In the genomic region with DNA sequence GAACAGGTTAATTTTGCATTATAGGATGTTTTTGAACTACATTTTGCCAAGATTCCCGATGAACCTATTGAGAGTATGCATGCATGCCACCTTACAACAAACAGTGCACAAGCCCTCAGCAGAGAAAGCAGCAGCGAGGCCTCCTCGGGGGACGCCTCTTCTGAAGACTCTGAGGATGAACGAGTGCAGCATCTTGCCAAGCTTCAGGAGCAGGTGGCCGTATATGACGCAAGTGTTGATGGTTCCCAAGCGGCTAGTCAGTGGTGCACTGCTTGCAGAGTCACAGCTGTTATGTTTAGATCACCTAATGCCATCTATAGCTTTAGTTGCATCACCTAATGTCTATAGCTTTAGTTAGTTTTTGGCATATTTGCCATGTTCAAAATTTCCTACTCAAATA, we compare ENCODE assay signal across 15 mouse cellular contexts. TPM values are rescaled to one million over a fixed set of nuclear protein-coding genes. Genes with fewer than 3 reads are reported as not detected.
"Had no signal": no experiment of that assay in that cellular context is flagged by ENCODE, and none has a peak within 500 bp of the region (broad histone marks: within the 10 kb centered on the region; RNA-seq: fewer than 3 reads in every experiment).

No protein-coding gene starts in this region.

- H3K27ac ChIP-seq: layer of hippocampus, adult 2 months; limb, embryonic 13.5 days; liver, embryonic 14.5 days; midbrain, embryonic 12.5 days; stomach, postnatal 0 days had no signal

- DNase-seq: kidney, adult 11 months; kidney, adult 9 months; kidney, postnatal 10 days; kidney, postnatal 4 days; left cerebral cortex, postnatal 4 days; lung, adult 18-20 months; right cerebral cortex, postnatal 14 days had no signal

- H3K9me3 ChIP-seq: limb, embryonic 13.5 days; midbrain, embryonic 12.5 days had no signal

- H3K4me1 ChIP-seq: midbrain, embryonic 12.5 days had no signal

- H3K27me3 ChIP-seq: limb, embryonic 13.5 days; midbrain, embryonic 12.5 days had no signal

- H3K36me3 ChIP-seq: limb, embryonic 13.5 days; midbrain, embryonic 12.5 days had no signal

- H3K4me2 ChIP-seq: limb, embryonic 13.5 days; midbrain, embryonic 12.5 days had no signal

- ATAC-seq: midbrain, embryonic 16.5 days had no signal

- H3K4me3 ChIP-seq: layer of hippocampus, adult 2 months; limb, embryonic 13.5 days; midbrain, embryonic 12.5 days had no signal

- H3K9ac ChIP-seq: limb, embryonic 13.5 days; liver, embryonic 14.5 days; midbrain, embryonic 12.5 days had no signal

RNA-seq across cellular contexts. Expression of a gene that starts 44.8 kb away (rescaled TPM):
- total RNA-seq: megakaryocyte-erythroid progenitor cell, adult 5-6 weeks had no signal
- polyA plus RNA-seq: liver, adult 2 months had no signal
